Mouse (Mus musculus) ES-Bruce4 (cell line): ENCODE data around the gene Hist1h3b.

Experiments
- CTCF ChIP-seq: IDR thresholded peaks from one replicate; pipeline ENCODE4 v1.8.1; 2011; ENCODE audit warnings: low read depth, low read length
- EP300 ChIP-seq: IDR thresholded peaks from 2 replicates; pipeline ENCODE4 v1.6.1; 2011; ENCODE audit warnings: low read depth, low read length; ENCODE audit not compliant: insufficient read depth
- POLR2A ChIP-seq: IDR thresholded peaks from one replicate; pipeline ENCODE4 v1.8.1; 2011; ENCODE audit warnings: low read length; ENCODE audit not compliant: insufficient read depth

- TF ChIP-seq POLR2A, result peak; percentile 98
- TF ChIP-seq CTCF, result no peak
- no peak for TF ChIP-seq EP300
Measured at GRCm38 (mm10) chr13:23738677-23739068, 13.4 kb upstream of the Hist1h3b start, which contains the start of gene Hist1h1c.
